Mouse (Mus musculus): ENCODE data around the gene Theg. TPM values are rescaled to one million over a fixed set of nuclear protein-coding genes. Genes with fewer than 3 reads are reported as not detected.

The Theg gene
- polyA plus RNA-seq, 1 experiment from 2014 or later, result not detected

DNA sequence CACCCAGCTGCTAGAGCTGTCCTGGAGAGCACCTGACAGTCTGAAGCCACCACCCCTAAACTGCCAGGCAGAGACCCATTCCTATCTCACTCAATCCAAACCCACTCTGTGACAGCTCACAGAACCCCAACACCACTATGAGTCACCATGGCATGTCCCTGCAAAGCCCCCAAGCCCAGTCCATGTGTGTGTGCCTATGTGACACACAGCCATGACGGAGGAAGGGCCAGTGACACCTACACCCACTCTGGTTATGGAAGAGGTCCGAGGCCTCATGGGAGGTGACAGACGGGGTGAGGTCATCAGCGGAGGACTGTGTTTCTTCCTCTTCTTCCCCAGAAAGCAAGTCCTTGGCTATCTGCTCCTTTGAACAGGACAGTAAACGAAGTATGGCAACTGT is 38.6 kb downstream of the Theg start:
- no peak overlapping the region for H3K9ac ChIP-seq (ENCODE audit: low read length)
- no peak overlapping the region for H3K4me3 ChIP-seq (ENCODE audit: low read depth, low read length)
- H3K27ac ChIP-seq (ENCODE audit: low read depth, low read length), result no peak overlapping the region
- H3K4me2 ChIP-seq (ENCODE audit: low read length), result no peak overlapping the region
- DNase-seq (ENCODE audit: low spot score) (no peak), ATAC-seq (no peak)
- peaks cover under 1% of the 10 kb centered on the region for H3K4me1 ChIP-seq (ENCODE audit: control insufficient read depth, insufficient read depth, low read length)
- H3K27me3 ChIP-seq (replicated peaks; ENCODE audit: control insufficient read depth, insufficient read depth, low read length), result no peaks in the 10 kb centered on the region
- H3K36me3 ChIP-seq (ENCODE audit: control insufficient read depth, insufficient read depth, low read length), result peaks cover 66% of the 10 kb centered on the region
- 93% methylated on average over 5 of the region's 5 CpGs for WGBS
- H3K9me3 ChIP-seq (replicated peaks; ENCODE audit: control insufficient read depth, low read length), result no peaks in the 10 kb centered on the region

DNA sequence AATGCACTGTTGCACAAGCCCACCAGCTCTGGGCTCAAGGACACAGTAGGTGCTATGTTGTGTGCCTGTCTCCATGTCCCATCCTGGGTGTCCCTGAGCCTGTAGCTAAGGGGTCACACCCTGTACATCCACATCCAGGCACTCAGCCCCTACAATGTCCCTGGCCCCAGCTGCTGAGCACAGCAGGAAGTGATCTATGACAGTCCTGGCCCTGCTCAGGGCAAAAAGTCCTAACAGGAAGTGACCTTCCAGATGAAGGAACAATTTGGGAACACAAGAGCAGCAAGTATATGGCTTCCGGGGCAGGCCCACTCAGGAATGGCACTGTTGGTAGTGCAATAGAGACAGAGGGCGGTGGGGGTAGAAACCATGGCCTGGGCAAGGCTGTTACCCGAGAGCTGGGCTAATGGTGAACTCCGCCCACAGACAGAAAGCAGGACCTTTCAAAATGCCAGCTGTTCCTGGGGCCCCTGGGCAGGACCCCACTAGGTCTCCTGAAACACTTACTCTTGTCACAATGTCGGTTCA is 39.9 kb downstream of the Theg start:
- Histone ChIP-seq H3K4me1 (ENCODE audit: control insufficient read depth, insufficient read depth, low read length) (no peaks in the 10 kb centered on the region), H3K27ac (ENCODE audit: low read depth, low read length) (no peak overlapping the region), H3K36me3 (ENCODE audit: control insufficient read depth, insufficient read depth, low read length) (peaks cover 79% of the 10 kb centered on the region), H3K9ac (ENCODE audit: low read length) (no peak overlapping the region), H3K27me3 (replicated peaks; ENCODE audit: control insufficient read depth, insufficient read depth, low read length) (no peaks in the 10 kb centered on the region), H3K4me3 (ENCODE audit: low read depth, low read length) (no peak overlapping the region), H3K9me3 (replicated peaks; ENCODE audit: control insufficient read depth, low read length) (no peaks in the 10 kb centered on the region), H3K4me2 (ENCODE audit: low read length) (no peak overlapping the region)
- ATAC-seq (no peak), DNase-seq (ENCODE audit: low spot score) (no peak)
- WGBS, result 87% methylated on average over 5 of the region's 5 CpGs

DNA sequence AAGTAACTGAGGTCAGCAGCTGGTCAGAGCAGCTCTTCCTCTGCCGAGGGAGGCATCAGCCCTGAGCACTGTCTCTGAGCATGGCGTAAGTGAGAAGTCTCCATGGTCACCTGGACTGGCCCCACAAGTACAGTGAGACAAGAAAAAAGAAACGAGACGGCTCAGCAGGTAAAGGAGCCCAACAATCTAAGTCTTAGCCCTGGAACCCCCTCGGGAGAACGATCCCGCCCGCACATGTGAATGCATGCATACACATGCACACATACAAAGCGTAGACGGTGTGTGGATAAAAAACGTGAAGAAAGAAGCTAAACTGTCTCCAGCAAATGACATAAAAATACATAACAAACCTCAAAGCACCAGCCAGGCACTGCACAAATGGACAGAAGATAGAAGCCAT is 40.6 kb downstream of the Theg start:
- H3K4me1 ChIP-seq (ENCODE audit: control insufficient read depth, insufficient read depth, low read length), result no peaks in the 10 kb centered on the region
- no peak overlapping the region for H3K4me2 ChIP-seq (ENCODE audit: low read length)
- peaks cover 86% of the 10 kb centered on the region for H3K36me3 ChIP-seq (ENCODE audit: control insufficient read depth, insufficient read depth, low read length)
- DNase-seq (ENCODE audit: low spot score) (no peak), ATAC-seq (no peak)
- H3K4me3 ChIP-seq (ENCODE audit: low read depth, low read length), result no peak overlapping the region
- 96% methylated on average over 11 of the region's 11 CpGs for WGBS
- no peak overlapping the region for H3K27ac ChIP-seq (ENCODE audit: low read depth, low read length)
- no peak overlapping the region for H3K9ac ChIP-seq (ENCODE audit: low read length)
- H3K9me3 ChIP-seq (replicated peaks; ENCODE audit: control insufficient read depth, low read length), result no peaks in the 10 kb centered on the region
- H3K27me3 ChIP-seq (replicated peaks; ENCODE audit: control insufficient read depth, insufficient read depth, low read length), result no peaks in the 10 kb centered on the region

DNA sequence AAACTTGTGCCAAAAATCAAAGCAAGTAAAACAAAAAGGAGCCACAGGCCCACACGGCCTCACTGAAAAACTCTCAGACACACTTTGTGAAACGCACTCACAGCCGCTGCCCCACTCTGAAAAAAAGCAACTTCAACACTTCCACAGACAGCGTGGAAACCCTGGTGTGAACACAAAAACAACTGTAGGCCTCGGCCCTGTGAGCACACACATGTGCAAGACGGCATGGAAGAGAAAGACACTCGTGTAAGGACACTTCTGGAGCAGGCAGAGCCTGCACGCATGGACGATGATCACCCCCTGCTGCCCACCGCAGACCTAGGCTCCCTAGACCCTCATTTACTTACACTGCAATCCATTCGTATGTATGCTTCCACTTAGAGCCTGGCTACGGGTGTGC is 41.2 kb downstream of the Theg start:
- Histone ChIP-seq H3K4me3 (ENCODE audit: low read depth, low read length) (no peak overlapping the region), H3K9me3 (replicated peaks; ENCODE audit: control insufficient read depth, low read length) (no peaks in the 10 kb centered on the region), H3K27ac (ENCODE audit: low read depth, low read length) (no peak overlapping the region), H3K9ac (ENCODE audit: low read length) (no peak overlapping the region), H3K4me1 (ENCODE audit: control insufficient read depth, insufficient read depth, low read length) (no peaks in the 10 kb centered on the region), H3K27me3 (replicated peaks; ENCODE audit: control insufficient read depth, insufficient read depth, low read length) (no peaks in the 10 kb centered on the region), H3K4me2 (ENCODE audit: low read length) (no peak overlapping the region), H3K36me3 (ENCODE audit: control insufficient read depth, insufficient read depth, low read length) (peaks cover 92% of the 10 kb centered on the region)
- WGBS, result 86% methylated on average over 12 of the region's 12 CpGs
- ATAC-seq, result no peak
- DNase-seq (ENCODE audit: low spot score), result no peak

DNA sequence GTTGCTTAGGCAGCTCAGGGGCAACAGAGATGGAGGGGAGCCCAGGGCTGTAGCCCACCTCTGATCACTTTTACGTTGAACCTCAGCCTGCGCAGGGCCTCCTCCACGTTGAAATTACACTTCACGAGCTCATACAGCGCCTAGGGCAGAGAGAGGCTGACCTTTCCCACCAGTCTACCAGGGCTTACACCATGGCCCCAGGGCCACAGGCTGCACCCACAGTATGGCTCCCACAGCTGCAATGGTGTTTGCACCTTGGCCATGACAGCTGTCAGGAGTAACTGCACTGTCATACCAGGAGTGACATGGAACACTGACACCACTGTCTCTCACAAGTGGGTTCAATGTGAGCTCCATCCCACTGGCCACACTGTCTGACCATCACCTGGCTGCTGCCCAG is 42.5 kb downstream of the Theg start:
- no peak overlapping the region for H3K27ac ChIP-seq (ENCODE audit: low read depth, low read length)
- peaks cover 100% of the 10 kb centered on the region for H3K36me3 ChIP-seq (ENCODE audit: control insufficient read depth, insufficient read depth, low read length)
- WGBS, result 95% methylated on average over 5 of the region's 5 CpGs

DNA sequence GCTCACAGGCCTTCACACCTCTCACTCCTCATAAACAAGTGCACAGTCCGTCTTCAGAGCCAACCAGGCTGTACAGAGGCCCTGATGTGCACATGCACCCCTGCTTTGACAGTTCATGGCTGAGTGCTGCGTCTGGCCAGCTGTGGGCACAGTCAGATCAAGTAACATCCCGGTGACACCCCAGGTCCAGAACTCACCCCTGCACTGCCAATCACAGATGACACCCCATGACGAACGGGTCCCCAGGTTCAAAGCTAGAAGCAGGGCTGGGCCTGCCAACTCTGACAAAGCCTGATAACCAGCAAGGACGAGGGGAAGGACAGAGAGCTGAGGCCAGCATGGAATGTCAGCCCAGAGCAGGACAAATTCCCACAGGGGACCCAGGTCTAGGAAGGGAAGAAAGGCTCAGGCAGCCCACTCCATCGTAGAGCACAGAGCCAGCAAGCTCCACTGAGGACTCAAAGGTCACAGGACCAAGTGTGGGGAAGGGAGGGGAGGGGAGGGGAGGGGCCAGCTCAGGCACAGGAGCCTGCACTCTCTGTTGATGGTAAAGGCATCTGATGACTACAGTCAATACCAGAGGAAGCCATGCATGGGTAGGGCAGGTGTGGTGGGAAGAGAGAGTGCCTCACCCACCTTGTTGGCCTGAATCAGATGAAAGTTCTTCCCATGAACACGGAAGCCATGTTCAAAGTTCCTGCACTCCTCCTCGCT is 43.1 kb downstream of the Theg start:
- H3K9me3 ChIP-seq (replicated peaks; ENCODE audit: control insufficient read depth, low read length), result no peaks in the 10 kb centered on the region
- no peak for DNase-seq (ENCODE audit: low spot score)
- no peaks in the 10 kb centered on the region for H3K4me1 ChIP-seq (ENCODE audit: control insufficient read depth, insufficient read depth, low read length)
- 83% methylated on average over 9 of the region's 9 CpGs for WGBS
- H3K4me2 ChIP-seq (ENCODE audit: low read length), result no peak overlapping the region
- no peak for ATAC-seq
- H3K4me3 ChIP-seq (ENCODE audit: low read depth, low read length), result no peak overlapping the region
- peaks cover 100% of the 10 kb centered on the region for H3K36me3 ChIP-seq (ENCODE audit: control insufficient read depth, insufficient read depth, low read length)
- H3K9ac ChIP-seq (ENCODE audit: low read length), result no peak overlapping the region
- no peaks in the 10 kb centered on the region for H3K27me3 ChIP-seq (replicated peaks; ENCODE audit: control insufficient read depth, insufficient read depth, low read length)
- H3K27ac ChIP-seq (ENCODE audit: low read depth, low read length), result no peak overlapping the region

More for the DNA sequence above, 42.5 kb downstream of the Theg start:
- H3K9me3 ChIP-seq (replicated peaks; ENCODE audit: control insufficient read depth, low read length), result no peaks in the 10 kb centered on the region
- no peaks in the 10 kb centered on the region for H3K4me1 ChIP-seq (ENCODE audit: control insufficient read depth, insufficient read depth, low read length)
- H3K9ac ChIP-seq (ENCODE audit: low read length), result no peak overlapping the region
- no peak overlapping the region for H3K4me3 ChIP-seq (ENCODE audit: low read depth, low read length)
- H3K4me2 ChIP-seq (ENCODE audit: low read length), result no peak overlapping the region
- no peak for ATAC-seq
- DNase-seq (ENCODE audit: low spot score), result no peak
- no peaks in the 10 kb centered on the region for H3K27me3 ChIP-seq (replicated peaks; ENCODE audit: control insufficient read depth, insufficient read depth, low read length)

DNA sequence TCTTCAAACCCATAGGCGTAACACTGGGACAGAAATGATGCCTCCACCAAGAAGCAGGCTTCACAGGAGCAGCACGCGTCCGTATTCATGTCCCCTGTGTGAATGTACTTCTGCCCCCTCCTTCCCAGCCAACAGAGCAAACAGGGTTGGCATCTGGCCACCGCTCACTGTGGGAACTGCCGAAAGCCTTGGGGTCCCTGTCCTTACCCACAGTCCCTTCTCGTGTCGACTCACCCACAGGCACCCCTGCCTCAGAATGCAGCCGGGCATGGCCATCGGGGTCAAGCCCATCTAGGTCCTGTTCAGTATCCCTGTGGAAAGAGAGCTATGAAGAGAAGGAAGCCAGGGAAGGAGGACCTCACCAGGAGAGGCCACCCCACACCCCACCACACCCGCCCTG is 45.0 kb downstream of the Theg start:
- peaks cover 85% of the 10 kb centered on the region for H3K36me3 ChIP-seq (ENCODE audit: control insufficient read depth, insufficient read depth, low read length)
- H3K4me2 ChIP-seq (ENCODE audit: low read length), result no peak overlapping the region
- no peak for DNase-seq (ENCODE audit: low spot score)
- ATAC-seq, result no peak
- H3K4me1 ChIP-seq (ENCODE audit: control insufficient read depth, insufficient read depth, low read length), result no peaks in the 10 kb centered on the region
- no peak overlapping the region for H3K9ac ChIP-seq (ENCODE audit: low read length)
- no peaks in the 10 kb centered on the region for H3K27me3 ChIP-seq (replicated peaks; ENCODE audit: control insufficient read depth, insufficient read depth, low read length)
- no peak overlapping the region for H3K27ac ChIP-seq (ENCODE audit: low read depth, low read length)
- WGBS, result 94% methylated on average over 11 of the region's 11 CpGs
- no peak overlapping the region for H3K4me3 ChIP-seq (ENCODE audit: low read depth, low read length)
- H3K9me3 ChIP-seq (replicated peaks; ENCODE audit: control insufficient read depth, low read length), result no peaks in the 10 kb centered on the region

DNA sequence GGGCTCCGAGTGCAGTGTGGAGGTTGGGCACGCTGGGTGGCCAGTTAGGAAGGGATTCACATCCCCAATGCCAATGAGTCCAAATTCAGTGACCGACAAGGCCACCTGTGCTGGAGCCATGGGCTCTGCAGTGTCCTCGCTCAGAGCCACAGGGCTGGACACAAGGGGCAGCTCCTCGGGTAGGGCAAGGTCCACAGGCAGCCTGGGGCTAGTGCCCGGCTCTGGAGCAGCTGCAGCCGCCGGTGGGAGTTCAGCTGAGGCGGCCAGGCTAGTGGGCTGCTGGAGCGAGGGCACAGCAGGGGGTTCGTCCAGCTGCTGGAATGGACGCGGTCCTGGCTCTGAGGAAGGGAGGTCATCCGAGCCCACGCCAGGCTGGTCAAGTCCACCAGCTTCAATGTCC is 45.6 kb downstream of the Theg start:
- 76% methylated on average over 15 of the region's 15 CpGs for WGBS
- no peak overlapping the region for H3K9ac ChIP-seq (ENCODE audit: low read length)
- no peak overlapping the region for H3K4me2 ChIP-seq (ENCODE audit: low read length)
- H3K36me3 ChIP-seq (ENCODE audit: control insufficient read depth, insufficient read depth, low read length), result peaks cover 79% of the 10 kb centered on the region
- no peak overlapping the region for H3K4me3 ChIP-seq (ENCODE audit: low read depth, low read length)
- DNase-seq (ENCODE audit: low spot score), result no peak
- no peaks in the 10 kb centered on the region for H3K27me3 ChIP-seq (replicated peaks; ENCODE audit: control insufficient read depth, insufficient read depth, low read length)
- no peak overlapping the region for H3K27ac ChIP-seq (ENCODE audit: low read depth, low read length)
- no peak for ATAC-seq
- H3K4me1 ChIP-seq (ENCODE audit: control insufficient read depth, insufficient read depth, low read length), result no peaks in the 10 kb centered on the region
- no peaks in the 10 kb centered on the region for H3K9me3 ChIP-seq (replicated peaks; ENCODE audit: control insufficient read depth, low read length)

- no peaks in the 10 kb centered on the region for H3K4me1 ChIP-seq (ENCODE audit: control insufficient read depth, insufficient read depth, low read length)
- DNase-seq (ENCODE audit: low spot score), result no peak
- WGBS, result 95% methylated on average over 11 of the region's 11 CpGs
Observed at GRCm38 (mm10) chr10:79540746-79541145, 46.4 kb downstream of the Theg start.

More at GRCm38 (mm10) chr10:79540746-79541145, 46.4 kb downstream of the Theg start:
- no peak overlapping the region for H3K9ac ChIP-seq (ENCODE audit: low read length)
- no peak for ATAC-seq
- no peak overlapping the region for H3K4me3 ChIP-seq (ENCODE audit: low read depth, low read length)
- no peak overlapping the region for H3K27ac ChIP-seq (ENCODE audit: low read depth, low read length)
- H3K36me3 ChIP-seq (ENCODE audit: control insufficient read depth, insufficient read depth, low read length), result peaks cover 71% of the 10 kb centered on the region
- H3K9me3 ChIP-seq (replicated peaks; ENCODE audit: control insufficient read depth, low read length), result no peaks in the 10 kb centered on the region
- H3K27me3 ChIP-seq (replicated peaks; ENCODE audit: control insufficient read depth, insufficient read depth, low read length), result no peaks in the 10 kb centered on the region
- no peak overlapping the region for H3K4me2 ChIP-seq (ENCODE audit: low read length)

Measured in forebrain, embryonic 14.5 days (tissue).